Mouse (Mus musculus) embryonic stem cell, embryonic (primary cell): ENCODE measurements around the gene Krtap31-2.

Source experiments
- CTCF ChIA-PET, 4 experiments: fragments of 300-600 bp in 2 of 4; fragments of 350-600 bp in 2 of 4; sonication (Branson Sonifier 250); formaldehyde crosslinking; loops; one replicate each; lab custom pipeline; 2022; ENCODE audit warnings: inconsistent platforms in 2 of 4; lab: Charles Lee
- POLR2A ChIA-PET, 4 experiments: fragments of 300-600 bp in 2 of 4; fragments of 350-600 bp in 2 of 4; sonication (Branson Sonifier 250); formaldehyde crosslinking; loops; one replicate each; lab custom pipeline; 2022; ENCODE audit warnings: antibody characterized with exemption in 4 of 4, inconsistent platforms in 1 of 4; lab: Charles Lee

Gene Krtap31-2

DNA sequence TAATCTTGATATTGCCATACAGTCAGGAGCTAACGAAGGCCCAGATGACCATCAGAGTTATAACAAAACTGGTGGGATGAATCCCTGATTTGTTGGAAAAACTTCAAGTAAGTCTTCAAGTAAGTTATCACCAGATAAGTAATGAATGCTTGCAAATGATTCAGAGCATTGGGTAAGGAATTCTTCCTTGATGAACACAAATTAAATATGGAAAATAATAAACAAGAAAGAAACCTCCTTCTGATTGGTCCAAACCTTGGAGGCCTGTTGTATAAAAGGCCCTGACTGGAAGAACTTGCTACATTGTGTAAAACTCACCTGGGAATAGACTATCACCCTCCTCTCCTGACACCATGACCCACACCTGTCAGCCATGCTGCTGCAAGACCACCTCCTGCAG is at the start of gene Krtap31-2:
TSS of gene Krtap31-2 (plus strand) at position 301 of the 400 bp plus-strand sequence.
- POLR2A ChIA-PET = no interaction called here
- CTCF ChIA-PET = no interaction called here

DNA sequence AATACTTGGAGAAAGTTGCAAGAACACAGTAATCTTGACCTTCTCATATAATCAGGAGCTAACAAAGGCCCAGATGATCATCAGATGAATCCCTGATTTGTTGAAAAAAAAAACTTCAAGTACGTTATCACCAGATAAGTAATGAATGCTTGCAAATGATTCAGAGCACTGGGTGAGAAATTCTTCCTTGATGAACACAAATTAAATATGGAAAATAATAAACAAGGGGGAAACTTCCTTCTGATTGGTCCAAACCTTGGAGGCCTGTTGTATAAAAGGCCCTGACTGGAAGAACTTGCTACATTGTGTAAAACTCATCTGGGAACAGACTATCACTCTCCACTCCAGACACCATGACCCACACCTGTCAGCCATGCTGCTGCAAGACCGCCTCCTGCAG is 28.5 kb upstream of the Krtap31-2 start, which contains the start of gene Krtap31-1:
TSS of gene Krtap31-1 (plus strand) at position 301 of the 400 bp plus-strand sequence.
- POLR2A ChIA-PET = interaction anchor here in 1 of 4 experiments (0.6 kb wide), 1 partner anchor 116 kb away, joined by 4 read pairs; no protein-coding TSS in a partner anchor
- CTCF ChIA-PET = interaction anchor here in 1 of 4 experiments (0.6 kb wide), 1 partner anchor 716 kb away, joined by 3 read pairs; no protein-coding TSS in a partner anchor

GRCm38 (mm10) chr11:99914451-99914850 is 21.6 kb upstream of the Krtap31-2 start, which contains the start of gene Gm11565:
Gene Gm11565, plus strand, starts transcription at chr11:99914751.
- CTCF ChIA-PET = interaction anchor here in 1 of 4 experiments (0.6 kb wide), 1 partner anchor 959 kb away, joined by 3 read pairs; no protein-coding TSS in a partner anchor
- POLR2A ChIA-PET = no interaction called here

GRCm38 (mm10) chr11:99937751-99938264 is 1.7 kb downstream of the Krtap31-2 start:
- POLR2A ChIA-PET = interaction anchor here in 1 of 4 experiments (0.6 kb wide), 1 partner anchor 389 kb away, joined by 3 read pairs; no protein-coding TSS in a partner anchor
- CTCF ChIA-PET = interaction anchor here in 1 of 4 experiments (0.6 to 0.7 kb wide), 2 partner anchors 223 to 526 kb away, joined by 4 to 5 read pairs; no protein-coding TSS in a partner anchor

DNA sequence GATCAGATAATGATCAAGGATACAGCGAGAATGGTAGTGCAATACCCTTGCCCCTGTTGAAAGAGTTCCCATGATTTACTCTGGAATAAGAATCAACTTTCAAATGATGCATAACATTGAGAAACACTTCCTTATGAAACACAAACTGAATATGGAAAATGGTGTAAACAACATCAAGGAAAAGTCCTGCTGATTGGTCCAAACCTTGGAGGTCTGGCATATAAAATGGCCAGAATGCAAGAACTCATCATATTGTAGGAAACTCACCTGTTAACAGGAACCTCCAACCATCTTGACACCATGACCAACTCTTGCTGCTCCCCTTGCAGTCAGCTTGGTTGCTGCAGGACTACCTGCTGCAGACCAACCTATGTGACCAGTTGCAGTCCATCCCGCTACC is 12.1 kb downstream of the Krtap31-2 start, which contains the start of gene Krtap9-5:
TSS of gene Krtap9-5 (plus strand) at position 301 of the 400 bp plus-strand sequence.
- CTCF ChIA-PET = no interaction called here
- POLR2A ChIA-PET = no interaction called here

GRCm38 (mm10) chr11:99964213-99964612 is 28.1 kb downstream of the Krtap31-2 start:
- POLR2A ChIA-PET = no interaction called here
- CTCF ChIA-PET = interaction anchor here in 2 of 4 experiments (0.6 to 1.3 kb wide), 6 partner anchors 11 to 390 kb away, joined by 3 to 4 read pairs (median 3); partner anchors contain the start of gene Krtap29-1 (in 1 of the 2)

- CTCF ChIA-PET = no interaction called here
- POLR2A ChIA-PET = no interaction called here
Observed at GRCm38 (mm10) chr11:99965961-99966360, 29.9 kb downstream of the Krtap31-2 start.

DNA sequence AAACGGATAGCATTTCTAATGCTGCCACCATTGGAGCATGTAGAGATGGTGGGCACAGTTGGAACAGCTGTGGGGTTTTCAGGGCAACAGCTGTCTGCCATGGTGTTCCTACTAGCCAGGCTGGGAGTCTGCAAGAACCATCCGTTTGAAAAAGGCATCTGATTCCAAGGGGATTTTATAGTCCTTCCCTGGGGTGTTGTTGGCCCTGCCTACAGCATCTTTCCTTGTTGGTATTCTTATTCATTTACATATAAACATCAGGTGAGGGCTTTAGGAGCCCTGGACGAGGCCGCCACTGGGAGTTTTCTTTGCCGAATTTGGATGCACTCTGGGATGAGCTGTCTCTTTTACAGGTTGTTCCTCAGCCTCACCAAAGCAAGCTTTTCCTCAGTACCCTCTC is 42.9 kb downstream of the Krtap31-2 start, which contains the start of gene Krtap29-1:
TSS of gene Krtap29-1 (minus strand) at position 101 of the 400 bp plus-strand sequence.
- CTCF ChIA-PET = interaction anchor here in 1 of 4 experiments (1.6 kb wide), 1 partner anchor 14 kb away, joined by 4 read pairs; no protein-coding TSS in a partner anchor
- POLR2A ChIA-PET = interaction anchor here in 1 of 4 experiments (0.6 kb wide), 1 partner anchor 913 kb away, joined by 3 read pairs; no protein-coding TSS in a partner anchor

- ChIA-PET CTCF (no interaction called here), POLR2A (interaction anchor here in 1 of 4 experiments (0.6 kb wide), 1 partner anchor 69 kb away, joined by 4 read pairs; no protein-coding TSS in a partner anchor)
Observed at GRCm38 (mm10) chr11:99982731-99983130, 46.6 kb downstream of the Krtap31-2 start.

DNA sequence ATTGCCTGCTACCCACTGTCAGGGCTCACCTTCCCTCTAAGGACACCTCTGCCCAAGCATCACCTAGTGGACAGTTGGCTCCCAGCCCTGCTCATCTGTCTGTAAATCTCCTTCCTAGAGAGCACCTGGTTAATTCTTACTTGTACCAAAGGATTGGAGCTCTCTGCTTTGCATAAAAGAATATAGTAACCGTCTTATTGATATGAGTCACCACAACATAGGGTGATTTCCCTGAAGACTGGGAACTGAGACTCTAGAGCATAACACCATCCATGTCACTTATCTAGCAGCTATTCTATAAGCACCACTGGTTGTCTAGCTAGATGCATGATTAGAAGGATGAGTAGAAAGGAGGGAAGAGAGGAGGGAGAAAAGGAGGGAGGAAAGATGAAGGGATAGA is 47.4 kb downstream of the Krtap31-2 start:
- POLR2A ChIA-PET = no interaction called here

DNA sequence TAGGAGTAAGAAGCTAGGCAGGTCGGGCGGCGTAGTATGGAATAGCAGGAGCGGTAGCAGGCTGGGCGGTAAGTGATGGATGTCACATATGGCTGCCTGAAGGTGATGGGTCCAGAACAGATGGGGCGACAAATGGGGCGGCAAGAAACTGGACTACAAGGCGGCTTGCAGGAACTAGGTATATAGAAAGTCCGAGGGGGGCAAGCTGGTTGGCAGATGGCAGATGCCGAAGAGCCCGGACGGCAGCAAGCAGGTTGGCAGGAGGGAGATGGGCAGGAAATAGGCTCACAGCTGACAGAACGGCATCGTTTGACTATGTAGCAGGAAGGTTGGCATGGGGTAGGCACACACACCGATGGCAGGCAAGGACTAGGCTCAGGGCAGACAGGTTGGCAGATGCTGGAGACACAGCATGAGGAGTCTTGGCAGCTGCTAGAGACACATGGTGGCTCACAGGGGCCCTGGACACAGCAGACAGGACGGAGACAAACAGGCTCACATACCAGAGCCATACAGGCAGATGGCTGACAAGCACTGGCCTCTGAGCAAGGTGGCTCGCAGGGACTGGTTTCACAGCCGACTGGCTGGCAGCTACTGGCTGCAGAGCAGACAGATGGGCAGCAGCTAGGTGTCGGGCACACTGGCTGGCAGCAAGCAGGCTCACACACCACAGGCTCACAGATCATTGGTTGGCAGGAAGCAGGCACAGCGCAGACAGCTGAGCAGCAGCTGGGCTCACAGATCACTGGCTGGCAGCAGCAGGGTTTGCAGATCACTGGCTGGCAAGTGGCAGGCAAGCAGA is 49.4 kb downstream of the Krtap31-2 start:
- ChIA-PET CTCF (interaction anchor here in 3 of 4 experiments (0.7 to 1.0 kb wide), 3 partner anchors 50 to 313 kb away, joined by 3 to 6 read pairs (median 4); no protein-coding TSS in a partner anchor), POLR2A (no interaction called here)

More for the DNA sequence above, 47.4 kb downstream of the Krtap31-2 start:
- CTCF ChIA-PET = no interaction called here

DNA sequence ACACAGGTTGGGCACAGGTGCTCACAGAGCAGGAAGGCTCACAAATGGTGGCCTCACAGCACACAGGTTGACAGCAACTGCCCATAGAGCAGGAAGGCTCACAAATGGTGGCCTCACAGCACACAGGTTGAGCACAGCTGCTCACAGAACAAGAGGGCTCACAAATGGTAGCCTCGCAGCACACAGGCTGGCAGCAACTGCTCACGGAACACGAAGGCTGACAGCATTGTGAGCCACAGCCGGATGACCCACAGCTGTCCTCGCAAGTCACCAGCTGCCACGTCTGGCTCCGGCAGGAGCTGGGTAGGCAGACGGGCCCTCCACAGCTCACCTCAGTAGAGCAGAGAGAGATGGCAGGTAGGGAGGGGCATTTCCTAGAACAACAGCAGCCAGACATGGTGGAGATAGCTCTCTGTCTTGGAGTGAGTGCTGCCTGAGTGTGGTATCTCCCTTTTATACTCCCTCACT is 50.1 kb downstream of the Krtap31-2 start, which contains the start of gene Krtap16-1:
TSS of gene Krtap16-1 (minus strand) at position 418 of the 468 bp plus-strand sequence.
- CTCF ChIA-PET = interaction anchor here in 2 of 4 experiments (0.9 to 1.0 kb wide), 2 partner anchors 183 to 312 kb away, joined by 3 to 4 read pairs; no protein-coding TSS in a partner anchor
- POLR2A ChIA-PET = no interaction called here
